Mouse (Mus musculus) intestine, embryonic 14.5 days (tissue): ENCODE results near the gene Tmem178. TPM values are rescaled to one million over a fixed set of nuclear protein-coding genes. Genes with fewer than 3 reads are reported as not detected.

Source experiments
- ATAC-seq: fragments of 200-750 bp; cut with Nextera tagmentation; replicated peaks from 2 replicates; pipeline ENCODE4 v1.8.0; 2017; ENCODE audit warnings: low read depth, moderate number of reproducible peaks, moderate TSS enrichment, moderate library complexity; ENCODE audit not compliant: low FRiP score, low TSS enrichment
- DNase-seq: peaks from one replicate; pipeline ENCODE4 v3.0.0-alpha.2; 2018; ENCODE audit warnings: low spot score
- H3K27ac ChIP-seq: fragments of 300-500 bp; sonication (generic); 2 replicates; pipeline ENCODE4 v1.5.1; 2014; ENCODE audit warnings: low read depth, mild to moderate bottlenecking, control low read depth
- H3K27me3 ChIP-seq: fragments of 300-500 bp; sonication (generic); replicated peaks from 2 replicates; pipeline ENCODE4 v1.6.1; 2014; ENCODE audit warnings: low read length, control low read depth; ENCODE audit not compliant: control insufficient read depth, insufficient read depth
- H3K36me3 ChIP-seq: fragments of 300-500 bp; sonication (generic); 2 replicates; pipeline ENCODE4 v1.6.1; 2014; ENCODE audit warnings: low read length, control low read depth; ENCODE audit not compliant: control insufficient read depth, insufficient read depth
- H3K4me1 ChIP-seq: fragments of 300-500 bp; sonication (generic); replicated peaks from 2 replicates; pipeline ENCODE4 v1.6.1; 2014; ENCODE audit warnings: low read length, control low read depth, mixed read lengths; ENCODE audit not compliant: control insufficient read depth, insufficient read depth
- H3K4me2 ChIP-seq: fragments of 300-500 bp; sonication (generic); 2 replicates; pipeline ENCODE4 v1.6.1; 2014; ENCODE audit warnings: low read length
- H3K4me3 ChIP-seq: fragments of 300-500 bp; sonication (generic); 2 replicates; pipeline ENCODE4 v1.5.1; 2014; ENCODE audit warnings: low read depth, low read length, control low read depth, mixed read lengths
- H3K9ac ChIP-seq: fragments of 300-500 bp; sonication (generic); 2 replicates; pipeline ENCODE4 v1.6.1; 2014; ENCODE audit warnings: mild to moderate bottlenecking, low read length
- H3K9me3 ChIP-seq: fragments of 300-500 bp; sonication (generic); 2 replicates; pipeline ENCODE4 v1.6.1; 2016; ENCODE audit warnings: low read length, control low read depth; ENCODE audit not compliant: control insufficient read depth
- WGBS: fragments of 180-500 bp; shearing (Covaris S2); extraction: QIAGEN DNeasy Blood & Tissue Kit; methylation state at CpG from one replicate; pipeline ENCODE4 v1.1.7; 2014; 5-methylcytosine and 5-hydroxymethylcytosine counted together
- polyA plus RNA-seq: library from polyadenylated mRNA; unstranded; fragments of >200 nt; fragmentation: Nextera tagmentation; extraction: Ambion mirVana; gene quantifications from 2 replicates; pipeline ENCODE4 v1.2.1, GENCODE M21; 2014

The Tmem178 gene
- polyA plus RNA-seq, 1 experiment from 2014 or later = 4.1 TPM

DNA sequence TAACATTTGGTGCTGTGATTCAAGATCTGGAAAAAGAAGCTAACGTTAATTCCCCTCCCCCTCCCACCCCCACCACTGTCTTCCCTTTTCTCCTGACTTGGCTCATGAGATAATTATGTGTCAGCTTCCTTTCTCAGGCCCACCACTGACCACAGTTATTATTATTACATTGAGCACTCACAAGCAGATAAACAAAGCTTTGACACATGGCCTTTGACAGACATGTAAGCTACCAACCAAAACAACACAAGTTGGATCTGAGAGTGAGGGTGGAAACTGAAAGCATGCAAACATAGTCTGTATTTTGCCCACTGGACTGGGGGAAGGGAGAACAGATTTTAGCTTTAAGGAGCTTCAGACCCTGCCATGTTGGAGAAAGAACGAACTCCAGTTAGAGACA is 52.8 kb downstream of the Tmem178 start:
- Histone ChIP-seq H3K4me1 (0 out of 2 replicates have a peak, but pooled peaks cover 2% of the 10 kb centered on the region), H3K4me3 (no peak overlapping the region), H3K4me2 (no peak overlapping the region), H3K9ac (no peak overlapping the region), H3K9me3 (no peaks in the 10 kb centered on the region), H3K36me3 (no peaks in the 10 kb centered on the region), H3K27me3 (no peaks in the 10 kb centered on the region), H3K27ac (no peak overlapping the region)
- no peak for DNase-seq
- no peak for ATAC-seq
- 52% methylated on average over 2 of the region's 2 CpGs for WGBS

DNA sequence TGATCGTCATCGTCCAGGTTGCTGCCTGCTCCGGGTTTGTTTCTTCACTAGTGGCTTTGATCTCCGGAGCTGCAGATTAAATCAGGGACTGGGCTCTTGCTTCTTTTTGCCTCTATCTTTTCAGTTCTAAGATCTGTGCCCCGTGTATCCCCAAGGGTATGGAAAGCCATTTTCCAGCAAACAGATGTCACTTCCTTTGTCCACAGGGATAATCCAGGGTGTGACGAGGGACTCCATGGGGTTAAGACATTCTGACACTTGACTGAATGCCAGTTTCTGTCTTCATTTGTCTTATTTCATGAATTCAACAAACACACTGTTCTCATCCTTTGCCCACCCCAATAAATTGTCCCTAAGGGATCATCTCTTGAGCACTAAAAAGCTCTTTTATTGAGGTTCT is 54.5 kb downstream of the Tmem178 start:
- no peak for ATAC-seq
- no peaks in the 10 kb centered on the region for H3K36me3 ChIP-seq
- no peaks in the 10 kb centered on the region for H3K9me3 ChIP-seq
- H3K4me2 ChIP-seq = no peak overlapping the region
- DNase-seq = no peak
- H3K27me3 ChIP-seq = no peaks in the 10 kb centered on the region
- H3K27ac ChIP-seq = no peak overlapping the region
- H3K4me3 ChIP-seq = no peak overlapping the region
- no peak overlapping the region for H3K9ac ChIP-seq
- 0 out of 2 replicates have a peak, but pooled peaks cover 7% of the 10 kb centered on the region for H3K4me1 ChIP-seq
- WGBS = 64% methylated on average over 6 of the region's 6 CpGs

DNA sequence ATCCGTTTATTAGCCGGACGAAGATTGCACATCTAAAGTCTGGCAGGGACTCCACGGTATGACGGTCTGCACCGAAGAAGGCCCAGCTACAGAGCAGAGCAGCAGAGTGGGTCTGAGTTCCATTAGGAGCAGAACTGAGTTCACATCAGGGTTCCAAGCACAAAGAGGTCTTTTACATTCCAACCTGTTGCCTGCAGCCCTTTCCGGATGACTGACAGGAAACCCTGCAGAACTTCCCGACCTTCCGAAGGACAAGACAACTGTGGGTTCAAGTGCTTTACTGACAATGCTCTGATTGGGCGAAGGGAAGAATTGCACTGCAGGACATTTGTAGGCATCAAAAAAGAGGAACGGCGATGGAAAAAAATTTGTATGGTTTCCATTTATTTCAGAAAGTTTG is 56.6 kb downstream of the Tmem178 start:
- Histone ChIP-seq H3K4me2 (no peak overlapping the region), H3K9me3 (no peaks in the 10 kb centered on the region), H3K36me3 (no peaks in the 10 kb centered on the region), H3K9ac (no peak overlapping the region), H3K4me3 (no peak overlapping the region), H3K4me1 (peaks cover 12% of the 10 kb centered on the region), H3K27ac (no peak overlapping the region), H3K27me3 (no peaks in the 10 kb centered on the region)
- DNase-seq (no peak), ATAC-seq (no peak)
- WGBS = 77% methylated on average over 12 of the region's 12 CpGs

DNA sequence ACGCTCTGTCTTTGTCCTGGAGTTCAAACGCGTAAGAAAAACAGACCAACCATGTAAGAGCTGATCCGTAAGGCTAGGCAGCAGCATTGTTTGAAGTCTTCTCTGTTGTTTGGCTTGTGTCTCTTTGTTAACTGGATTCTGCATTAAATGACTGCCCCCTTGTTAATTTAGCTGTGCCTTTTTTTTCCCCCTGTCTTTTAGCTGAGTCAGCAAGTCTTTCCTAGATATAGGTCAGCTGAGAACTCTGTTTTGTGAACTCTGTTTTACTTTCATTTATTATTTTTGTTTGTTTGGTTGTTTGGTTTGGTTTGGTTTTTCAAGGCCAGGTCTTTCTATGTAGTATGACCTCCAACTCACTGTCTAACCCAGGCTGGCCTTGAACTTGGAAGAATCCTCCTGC is 57.2 kb downstream of the Tmem178 start:
- ATAC-seq (no peak), DNase-seq (no peak)
- H3K27me3 ChIP-seq = no peaks in the 10 kb centered on the region
- no peak overlapping the region for H3K4me2 ChIP-seq
- H3K36me3 ChIP-seq = no peaks in the 10 kb centered on the region
- no peak overlapping the region for H3K27ac ChIP-seq
- H3K4me3 ChIP-seq = no peak overlapping the region
- no peaks in the 10 kb centered on the region for H3K9me3 ChIP-seq
- peaks cover 12% of the 10 kb centered on the region for H3K4me1 ChIP-seq
- no peak overlapping the region for H3K9ac ChIP-seq
- 90% methylated on average over 4 of the region's 4 CpGs for WGBS

DNA sequence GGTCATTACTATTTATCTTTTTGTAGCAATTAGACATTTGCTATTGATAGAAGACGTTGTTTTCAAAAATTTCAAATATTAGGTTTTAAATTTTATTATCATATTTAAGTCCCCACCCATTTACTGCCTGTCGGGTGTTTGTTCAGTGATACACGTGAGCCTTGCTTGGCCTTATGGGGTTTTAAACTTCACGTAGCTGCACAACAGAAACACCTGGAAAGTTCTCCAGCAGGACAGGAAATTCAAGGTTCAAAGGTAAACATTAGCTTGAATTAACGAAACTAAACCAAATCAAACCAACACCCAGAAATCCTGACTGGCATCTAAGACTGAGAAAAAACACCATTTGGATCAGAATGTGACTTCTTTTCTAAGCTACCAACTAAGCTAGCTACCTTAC is 57.7 kb downstream of the Tmem178 start:
- Histone ChIP-seq H3K27me3 (no peaks in the 10 kb centered on the region), H3K36me3 (no peaks in the 10 kb centered on the region), H3K4me1 (peaks cover 12% of the 10 kb centered on the region), H3K27ac (no peak overlapping the region; the same call in 1 of the 2 replicates), H3K4me3 (no peak overlapping the region), H3K9ac (no peak overlapping the region), H3K4me2 (no peak overlapping the region), H3K9me3 (no peaks in the 10 kb centered on the region)
- WGBS = 45% methylated on average over 5 of the region's 5 CpGs
- DNase-seq = no peak
- ATAC-seq = no peak

DNA sequence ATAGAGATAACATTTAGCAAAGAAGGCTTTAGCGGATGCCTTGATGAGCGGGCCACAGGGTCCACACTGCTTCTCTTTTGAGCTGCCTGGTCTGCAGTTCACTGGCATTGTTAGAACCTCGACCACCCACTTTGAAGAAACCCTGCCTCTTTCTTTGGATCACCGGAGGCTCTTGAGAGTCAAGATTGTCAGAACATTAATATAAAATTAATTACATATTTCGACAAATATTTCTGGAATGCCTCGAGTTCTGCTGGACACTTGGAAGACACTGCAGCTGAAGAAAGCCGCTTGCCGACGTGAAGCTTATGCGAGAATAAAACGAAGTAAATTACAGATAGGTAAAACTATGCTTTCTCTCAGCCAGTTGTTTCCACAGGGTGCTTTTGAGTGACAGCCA is 60.0 kb downstream of the Tmem178 start:
- no peak overlapping the region for H3K4me2 ChIP-seq
- H3K4me1 ChIP-seq = peaks cover 12% of the 10 kb centered on the region
- no peak for DNase-seq

DNA sequence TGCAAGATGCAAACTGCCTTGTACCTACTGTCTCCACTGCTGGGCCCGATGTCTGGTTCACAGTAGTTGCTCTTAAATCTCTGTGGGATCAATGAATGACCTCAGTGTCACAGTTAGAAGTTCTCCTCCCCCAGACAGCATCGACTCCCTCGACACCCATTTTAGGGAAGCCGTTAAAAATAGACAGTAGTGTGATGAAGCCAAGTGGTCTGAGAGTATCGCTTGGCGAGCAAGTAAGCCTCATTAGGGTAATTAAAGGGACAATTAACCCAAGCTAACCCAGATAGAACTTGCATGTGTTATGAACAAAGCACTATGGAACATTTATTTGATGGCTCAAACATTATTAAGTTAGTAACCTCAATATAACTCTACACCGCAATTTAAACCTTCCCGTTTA is 60.9 kb downstream of the Tmem178 start:
- no peak overlapping the region for H3K4me2 ChIP-seq
- WGBS = 72% methylated on average over 8 of the region's 8 CpGs
- H3K9me3 ChIP-seq = no peaks in the 10 kb centered on the region
- DNase-seq (no peak), ATAC-seq (no peak)
- no peak overlapping the region for H3K4me3 ChIP-seq
- H3K4me1 ChIP-seq = peaks cover 12% of the 10 kb centered on the region
- H3K27me3 ChIP-seq = no peaks in the 10 kb centered on the region
- H3K36me3 ChIP-seq = no peaks in the 10 kb centered on the region
- no peak overlapping the region for H3K9ac ChIP-seq
- no peak overlapping the region for H3K27ac ChIP-seq

More for the DNA sequence above, 60.0 kb downstream of the Tmem178 start:
- Histone ChIP-seq H3K27me3 (no peaks in the 10 kb centered on the region), H3K9ac (no peak overlapping the region), H3K9me3 (no peaks in the 10 kb centered on the region), H3K27ac (no peak overlapping the region), H3K4me3 (no peak overlapping the region), H3K36me3 (no peaks in the 10 kb centered on the region)
- ATAC-seq = no peak
- WGBS = 46% methylated on average over 11 of the region's 11 CpGs

DNA sequence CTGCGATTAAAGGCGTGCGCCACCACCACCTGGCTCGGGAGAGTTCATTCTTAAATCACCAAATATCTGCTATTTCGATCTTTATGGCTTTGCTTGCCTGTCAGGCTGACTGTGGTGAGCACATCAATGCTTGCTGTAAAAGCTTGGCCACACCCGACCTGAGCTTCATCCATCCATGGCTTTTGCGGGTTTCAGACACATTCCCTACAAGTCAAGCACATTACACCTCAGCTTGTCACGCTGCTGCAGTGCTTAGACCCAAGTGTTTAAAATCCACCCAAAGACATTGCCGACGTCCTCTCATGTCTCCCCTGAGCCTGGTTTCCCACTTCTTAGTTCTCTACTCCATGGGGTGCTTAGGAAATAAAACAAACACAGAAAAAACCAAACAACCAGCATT is 64.7 kb downstream of the Tmem178 start:
- no peaks in the 10 kb centered on the region for H3K9me3 ChIP-seq
- DNase-seq (no peak), ATAC-seq (no peak)
- no peak overlapping the region for H3K9ac ChIP-seq
- no peak overlapping the region for H3K27ac ChIP-seq
- no peak overlapping the region for H3K4me3 ChIP-seq
- no peak overlapping the region for H3K4me2 ChIP-seq
- no peaks in the 10 kb centered on the region for H3K27me3 ChIP-seq
- no peaks in the 10 kb centered on the region for H3K36me3 ChIP-seq
- peaks cover 11% of the 10 kb centered on the region for H3K4me1 ChIP-seq
- 76% methylated on average over 10 of the region's 10 CpGs for WGBS

DNA sequence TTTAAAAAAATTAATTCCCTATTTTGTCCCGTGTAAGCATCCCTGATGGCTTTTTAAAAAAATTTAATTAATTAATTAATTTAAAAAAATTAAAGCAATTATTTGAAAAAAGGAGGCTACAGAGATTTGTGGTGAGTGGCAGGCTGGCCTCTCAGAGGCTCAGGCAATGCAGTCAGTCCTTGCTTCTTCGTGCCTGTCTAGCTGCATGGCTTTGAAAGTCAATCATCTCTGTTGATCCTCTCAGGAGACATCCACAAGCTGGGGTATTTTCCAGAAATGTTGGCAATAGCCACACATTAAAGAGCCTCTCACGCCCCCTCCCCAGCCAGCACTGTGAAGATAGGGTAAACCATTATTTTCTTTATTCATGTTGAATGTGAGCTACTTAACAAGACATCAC is 65.8 kb downstream of the Tmem178 start:
- Histone ChIP-seq H3K9ac (no peak overlapping the region), H3K4me1 (peaks cover 8% of the 10 kb centered on the region; the same call in 1 of the 2 replicates), H3K4me2 (no peak overlapping the region), H3K4me3 (no peak overlapping the region), H3K27ac (no peak overlapping the region), H3K27me3 (no peaks in the 10 kb centered on the region), H3K9me3 (no peaks in the 10 kb centered on the region), H3K36me3 (no peaks in the 10 kb centered on the region)
- ATAC-seq = 0 out of 2 replicates have a peak, but pooled peaks have one; percentile 29
- no peak for DNase-seq
- WGBS = 59% methylated on average over 3 of the region's 3 CpGs
